1 mouse cellular context compared by ENCODE assay signal in the genomic region with DNA sequence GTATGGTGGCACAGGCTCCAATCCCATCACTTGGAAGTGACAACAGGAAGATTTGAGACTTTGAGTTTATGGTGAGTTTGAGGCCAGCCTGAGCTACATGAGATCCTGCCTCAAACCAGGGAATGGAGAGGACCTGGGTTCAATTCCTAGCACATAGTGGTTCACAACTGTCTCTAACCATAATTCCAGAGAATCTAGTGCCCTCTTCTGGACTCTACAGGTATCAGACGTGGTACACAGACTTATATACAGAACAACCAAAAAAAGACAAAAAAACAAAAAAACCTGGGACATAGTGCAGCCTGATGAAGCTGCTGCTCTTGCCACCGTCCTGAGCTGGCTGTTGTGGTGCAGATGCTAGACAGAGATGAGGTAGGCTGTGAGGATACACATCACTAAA.
TF ChIP-seq lines count a peak whose summit lies in the region.

No protein-coding gene starts in this region.

TF ChIP-seq in ES-E14, 5 proteins besides CTCF, POLR2A, EP300 and RAD21:
- no peak for TF ChIP-seq HCFC1 (IDR thresholded peaks at IDR 0.05; ENCODE audit: borderline replicate concordance, insufficient read depth, low read length)
- TF ChIP-seq ZNF384 (IDR thresholded peaks at IDR 0.05; ENCODE audit: low read depth, low read length), result 0 out of 2 replicates have a peak, but pooled peaks have one; percentile 36
- peak; percentile 2; the same call in 1 of the 2 replicates for TF ChIP-seq ZC3H11A (IDR thresholded peaks at IDR 0.05; ENCODE audit: borderline replicate concordance, low read depth, low read length)
- TF ChIP-seq CHD2 (IDR thresholded peaks at IDR 0.05; ENCODE audit: low read depth, low read length), result no peak
- no peak for TF ChIP-seq MAFK (IDR thresholded peaks at IDR 0.05; ENCODE audit: insufficient read depth, low read depth, low read length)
